Comparison of ENCODE assay signal across 26 mouse cellular contexts in the genomic region with DNA sequence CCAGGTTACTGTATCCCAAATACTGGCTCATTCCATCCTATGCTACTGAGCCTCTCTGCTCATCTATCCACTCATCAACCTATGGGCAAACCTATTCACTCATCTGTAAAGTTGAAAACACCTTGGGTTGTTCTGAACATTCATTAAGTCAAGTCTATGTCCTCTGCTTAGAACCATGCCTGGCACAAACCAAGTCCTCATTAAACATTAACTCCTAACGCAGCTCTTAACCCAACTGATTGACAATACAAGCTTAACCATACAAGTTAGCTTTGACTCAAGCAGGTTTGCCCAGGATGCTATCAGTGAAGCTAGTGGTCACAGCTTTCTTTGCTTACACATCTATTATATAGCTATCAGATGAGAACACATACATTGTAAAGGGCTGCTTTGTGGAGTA.
"Had no signal": no experiment of that assay in that cellular context is flagged by ENCODE, and none has a peak within 500 bp of the region (broad histone marks: within the 10 kb centered on the region; RNA-seq: fewer than 3 reads in every experiment).

No protein-coding gene starts in this region.

- H3K9me3 ChIP-seq: heart, embryonic 10.5 days; heart, embryonic 12.5 days; hindbrain, embryonic 10.5 days; hindbrain, embryonic 12.5 days; intestine, embryonic 15.5 days; limb, embryonic 10.5 days; limb, embryonic 12.5 days; liver, embryonic 13.5 days; liver, embryonic 15.5 days had no signal

- H3K9ac ChIP-seq: heart, embryonic 12.5 days; hindbrain, embryonic 12.5 days; hindbrain, embryonic 14.5 days; intestine, embryonic 15.5 days; limb, embryonic 12.5 days; liver, embryonic 13.5 days; liver, embryonic 15.5 days; liver, postnatal 0 days had no signal

- H3K36me3 ChIP-seq: heart, embryonic 10.5 days; heart, embryonic 12.5 days; hindbrain, embryonic 10.5 days; hindbrain, embryonic 12.5 days; intestine, embryonic 15.5 days; limb, embryonic 10.5 days; limb, embryonic 12.5 days; liver, embryonic 13.5 days; liver, embryonic 15.5 days had no signal

- DNase-seq: gastrocnemius, adult 2 months; gastrocnemius, postnatal 10 days; gastrocnemius, postnatal 25 days; heart, adult 18-20 months; heart, postnatal 10 days; heart, postnatal 4 days; kidney, postnatal 4 days; liver; liver, embryonic 13.5 days; liver, postnatal 0 days had no signal

- H3K27ac ChIP-seq: gastrocnemius, adult 2 months; heart, embryonic 10.5 days; hindbrain, embryonic 10.5 days; hindbrain, embryonic 12.5 days; hindbrain, embryonic 14.5 days; intestine, embryonic 15.5 days; kidney, postnatal 0 days; layer of hippocampus, adult 2 months; left cerebral cortex, adult 2 months; limb, embryonic 10.5 days; limb, embryonic 12.5 days; liver, embryonic 13.5 days; liver, embryonic 15.5 days had no signal

- ATAC-seq: forebrain, embryonic 16.5 days; hindbrain, embryonic 16.5 days; inflammation-experienced regulatory T-cells, adult 6 months; intestine, embryonic 15.5 days; intestine, postnatal 0 days; liver, postnatal 0 days had no signal

- H3K27me3 ChIP-seq: heart, embryonic 12.5 days; hindbrain, embryonic 12.5 days; intestine, embryonic 15.5 days; limb, embryonic 12.5 days; liver, embryonic 13.5 days; liver, embryonic 15.5 days had no signal

- H3K4me2 ChIP-seq: heart, embryonic 12.5 days; hindbrain, embryonic 12.5 days; hindbrain, embryonic 14.5 days; intestine, embryonic 15.5 days; limb, embryonic 12.5 days; liver, embryonic 13.5 days; liver, embryonic 15.5 days had no signal

- H3K4me1 ChIP-seq: heart, embryonic 10.5 days; heart, embryonic 12.5 days; hindbrain, embryonic 10.5 days; hindbrain, embryonic 12.5 days; intestine, embryonic 15.5 days; limb, embryonic 10.5 days; limb, embryonic 12.5 days; liver, embryonic 13.5 days; liver, embryonic 15.5 days had no signal

- H3K4me3 ChIP-seq: gastrocnemius, adult 2 months; heart, embryonic 10.5 days; heart, embryonic 12.5 days; hindbrain, embryonic 10.5 days; hindbrain, embryonic 12.5 days; intestine, embryonic 15.5 days; layer of hippocampus, adult 2 months; left cerebral cortex, adult 2 months; limb, embryonic 10.5 days; limb, embryonic 12.5 days; liver, embryonic 13.5 days; liver, embryonic 15.5 days had no signal
